Mouse (Mus musculus): ENCODE measurements around the gene Osbpl8.

Gene Osbpl8

GRCm38 (mm10) chr10:111155065-111155464 is 9.5 kb upstream of the Osbpl8 start:
- DNase-seq (ENCODE audit: low spot score): no peak

- no peak for DNase-seq (ENCODE audit: low spot score)
These were observed 9.0 kb upstream of the Osbpl8 start for GRCm38 (mm10) chr10:111155571-111155970.

- no peak for DNase-seq (ENCODE audit: low spot score)
These were observed 8.0 kb upstream of the Osbpl8 start for GRCm38 (mm10) chr10:111156394-111157190.

- no peak for DNase-seq (ENCODE audit: low spot score)
These were observed 7.3 kb upstream of the Osbpl8 start for GRCm38 (mm10) chr10:111157241-111157659.

- no peak for DNase-seq (ENCODE audit: low spot score)
These were observed 4.6 kb upstream of the Osbpl8 start for GRCm38 (mm10) chr10:111159789-111160522.

GRCm38 (mm10) chr10:111160540-111160939 is 4.0 kb upstream of the Osbpl8 start:
- DNase-seq (ENCODE audit: low spot score): no peak

- no peak for DNase-seq (ENCODE audit: low spot score)
These were observed 3.2 kb upstream of the Osbpl8 start for GRCm38 (mm10) chr10:111161373-111161772.

- no peak for DNase-seq (ENCODE audit: low spot score)
These were observed 1.5 kb upstream of the Osbpl8 start for GRCm38 (mm10) chr10:111163025-111163424.

- no peak for DNase-seq (ENCODE audit: low spot score)
These were observed 831 bp upstream of the Osbpl8 start for GRCm38 (mm10) chr10:111163601-111164240.

- DNase-seq (ENCODE audit: low spot score): peak; percentile 62
These were observed 848 bp downstream of the Osbpl8 start for GRCm38 (mm10) chr10:111165219-111165981.

- no peak for DNase-seq (ENCODE audit: low spot score)
These were observed 1.7 kb downstream of the Osbpl8 start for GRCm38 (mm10) chr10:111166057-111166841.

GRCm38 (mm10) chr10:111167444-111167843 is 2.9 kb downstream of the Osbpl8 start:
- DNase-seq (ENCODE audit: low spot score): no peak

- no peak for DNase-seq (ENCODE audit: low spot score)
These were observed 3.8 kb downstream of the Osbpl8 start for GRCm38 (mm10) chr10:111168305-111168704.

GRCm38 (mm10) chr10:111171246-111171934 is 6.8 kb downstream of the Osbpl8 start:
- DNase-seq (ENCODE audit: low spot score): no peak

- DNase-seq (ENCODE audit: low spot score): no peak
These were observed 9.2 kb downstream of the Osbpl8 start for GRCm38 (mm10) chr10:111173589-111174247.

- no peak for DNase-seq (ENCODE audit: low spot score)
These were observed 12.8 kb downstream of the Osbpl8 start for GRCm38 (mm10) chr10:111177336-111177735.

GRCm38 (mm10) chr10:111178024-111178423 is 13.5 kb downstream of the Osbpl8 start:
- no peak for DNase-seq (ENCODE audit: low spot score)

- no peak for DNase-seq (ENCODE audit: low spot score)
These were observed 16.1 kb downstream of the Osbpl8 start for GRCm38 (mm10) chr10:111180633-111181032.

GRCm38 (mm10) chr10:111183634-111184270 is 19.2 kb downstream of the Osbpl8 start:
- no peak for DNase-seq (ENCODE audit: low spot score)
